Mouse (Mus musculus): ENCODE data around the gene Brsk2.

Brsk2 gene

DNA sequence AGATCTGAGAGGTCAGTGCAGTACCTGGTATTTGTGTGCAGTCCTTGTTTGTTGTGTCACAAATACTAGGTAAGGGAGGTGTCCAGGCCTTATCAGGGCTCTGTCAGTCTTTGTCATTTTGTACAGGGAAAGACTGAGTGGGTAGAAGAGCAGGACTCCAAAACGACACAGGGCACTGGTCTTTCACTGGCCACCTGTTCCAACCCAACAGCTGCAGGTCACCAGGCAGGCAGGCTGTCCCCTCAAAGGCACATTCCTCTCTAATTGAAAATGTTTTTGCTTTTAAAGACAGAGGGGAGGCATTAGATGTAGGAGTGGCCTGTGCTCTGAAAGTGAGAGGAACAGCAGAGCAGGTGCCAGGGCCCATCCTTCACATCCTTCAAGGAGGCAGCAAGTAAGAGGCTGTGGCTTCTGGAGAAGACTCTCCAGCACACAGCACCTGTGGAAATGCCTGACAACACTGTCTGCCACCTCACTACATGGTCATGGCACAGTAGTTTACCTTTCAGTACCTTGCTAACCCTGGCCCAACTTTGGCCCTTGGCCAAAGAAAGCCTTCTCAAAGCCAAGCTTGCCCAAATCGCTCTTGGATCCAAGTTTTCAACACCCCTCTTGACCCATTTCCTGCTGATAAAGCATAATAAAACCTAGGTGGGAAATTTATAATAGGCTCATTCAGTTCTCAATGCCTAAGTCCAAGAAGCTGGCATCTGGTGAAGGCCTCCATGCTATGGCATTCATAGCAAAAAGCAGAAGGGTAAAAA is 85.7 kb downstream of the Brsk2 start:
- no peak for DNase-seq

DNA sequence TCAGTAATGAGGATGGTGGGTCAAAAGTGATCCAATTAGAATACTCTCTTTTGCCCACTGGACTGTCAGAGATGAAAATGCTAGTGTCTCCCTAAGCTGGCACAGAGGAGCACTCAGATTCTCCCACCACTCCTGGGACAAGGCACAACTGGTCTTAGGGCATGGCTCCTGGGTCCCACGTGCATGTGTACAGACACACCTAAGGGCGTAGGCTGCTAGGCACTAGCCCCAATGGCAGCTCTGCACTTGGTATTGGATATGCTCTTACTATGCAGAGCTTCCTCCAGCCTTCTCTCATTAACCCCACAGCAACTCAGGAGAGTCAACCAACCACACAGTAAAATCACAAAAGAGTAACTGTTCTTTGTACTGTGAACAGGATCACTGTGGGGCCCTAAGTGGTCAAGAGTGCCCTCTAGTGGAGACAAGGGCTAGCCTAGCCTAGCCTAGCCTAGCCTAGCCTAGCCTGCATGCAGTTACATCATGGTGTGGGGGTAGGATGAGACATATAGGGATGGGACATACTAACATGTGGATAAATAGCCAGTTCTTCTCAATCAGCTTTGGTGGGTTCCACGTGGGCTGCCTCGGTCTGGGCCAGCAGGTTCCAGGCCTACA is 88.1 kb downstream of the Brsk2 start:
- DNase-seq: peak; percentile 14 to 35

DNA sequence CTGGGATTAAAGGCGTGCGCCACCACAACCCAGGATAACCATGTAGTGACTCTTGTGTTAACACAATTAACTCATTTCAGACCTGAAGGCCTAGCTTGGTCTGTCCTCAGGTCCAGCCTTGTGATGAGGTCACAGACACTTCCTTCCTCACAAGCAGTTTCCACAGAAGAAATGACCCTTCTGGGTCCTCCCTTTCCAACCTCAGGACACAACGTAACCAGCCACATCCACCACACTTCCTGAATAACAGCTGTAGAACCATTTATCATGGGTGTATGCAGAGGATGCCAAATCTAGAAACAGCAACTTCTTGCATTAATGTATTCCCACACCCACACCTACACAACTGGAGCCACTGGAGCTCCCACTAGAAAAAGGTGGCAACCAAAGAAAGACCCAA is 91.2 kb downstream of the Brsk2 start:
- no peak for DNase-seq

DNA sequence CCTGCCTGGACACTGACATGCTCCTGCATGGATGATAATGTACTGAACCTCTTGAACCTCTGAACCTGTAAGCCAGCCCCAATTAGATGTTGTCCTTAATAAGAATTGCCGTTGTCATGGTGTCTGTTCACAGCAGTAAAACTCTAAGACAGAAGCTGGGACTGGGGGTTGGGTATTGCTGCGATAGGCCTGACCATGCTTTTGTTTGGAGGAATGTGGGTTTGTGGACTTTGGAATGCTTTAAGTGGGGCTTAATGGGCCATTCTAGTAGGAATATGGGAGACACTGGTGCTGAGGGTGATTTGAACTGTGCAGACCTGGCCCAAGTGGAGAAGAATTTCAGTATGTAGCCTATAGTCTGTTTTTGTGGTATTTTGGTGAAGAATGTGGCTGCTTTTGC is 95.8 kb downstream of the Brsk2 start:
- no peak for DNase-seq

DNA sequence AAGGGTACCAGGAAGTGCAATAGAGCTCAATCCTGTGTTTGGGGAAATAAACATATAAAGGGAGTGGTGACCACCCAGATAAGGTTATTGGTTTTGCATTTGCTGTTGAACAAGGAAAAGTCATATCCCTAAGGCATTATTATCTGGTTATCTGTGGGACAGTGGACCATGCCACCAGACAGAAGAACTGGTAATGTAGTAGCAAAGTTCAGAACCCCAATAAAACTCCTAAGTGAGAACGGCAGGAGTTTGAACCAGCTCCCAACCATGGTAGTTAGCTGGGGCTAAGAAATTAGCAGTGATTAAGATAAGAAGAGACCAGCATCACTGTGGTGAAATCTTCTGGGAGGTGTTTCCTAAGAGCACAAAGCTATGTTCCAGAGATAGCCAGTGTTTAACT is 96.4 kb downstream of the Brsk2 start:
- DNase-seq: no peak

DNA sequence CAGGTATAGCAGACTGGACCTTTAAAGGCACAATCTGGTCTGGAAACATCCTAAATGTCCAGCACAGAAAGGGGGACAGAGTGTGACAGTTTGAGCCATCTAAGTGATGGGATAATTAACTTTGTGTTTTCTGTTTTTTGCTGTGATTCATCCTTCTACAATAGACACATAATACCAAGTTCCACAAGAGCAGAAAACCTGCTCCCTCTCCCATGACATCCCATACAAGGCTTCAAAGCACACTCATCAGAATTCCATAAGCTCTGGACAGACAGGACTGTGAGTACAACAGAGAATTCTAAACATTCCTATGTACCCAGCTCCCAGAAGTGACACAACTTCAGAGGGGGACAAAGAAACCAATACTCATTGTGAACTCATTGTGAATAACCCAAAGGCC is 101.0 kb downstream of the Brsk2 start:
- no peak for DNase-seq
